Mouse (Mus musculus): ENCODE data around the gene Rbfox1.

Rbfox1 gene

GRCm38 (mm10) chr16:6212916-6213315 lies 327.8 kb downstream of the Rbfox1 start:
- DNase-seq (ENCODE audit: low spot score) = no peak

- DNase-seq (ENCODE audit: low spot score) = no peak
Measured at GRCm38 (mm10) chr16:6227449-6227848, 342.3 kb downstream of the Rbfox1 start.

DNA sequence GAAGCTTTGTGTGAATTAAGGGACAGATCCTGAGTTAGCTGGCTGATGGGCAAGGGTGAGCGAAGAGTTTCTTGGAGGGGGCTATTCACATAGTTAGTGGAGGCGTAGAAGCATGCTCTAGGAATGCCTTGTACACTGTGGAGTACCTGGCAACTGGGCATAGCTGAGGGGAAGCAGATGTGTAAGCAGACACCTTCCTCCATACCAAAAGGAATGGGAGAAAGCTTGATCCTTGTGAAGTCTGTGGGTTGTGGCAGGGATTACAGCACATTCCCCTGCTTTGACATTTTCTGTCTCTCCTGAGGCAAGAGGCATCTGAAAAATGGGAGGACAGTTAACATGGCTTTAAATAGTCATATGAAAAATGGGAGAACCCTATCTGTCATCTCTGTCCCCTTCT lies 347.8 kb downstream of the Rbfox1 start:
- no peak for DNase-seq (ENCODE audit: low spot score)

DNA sequence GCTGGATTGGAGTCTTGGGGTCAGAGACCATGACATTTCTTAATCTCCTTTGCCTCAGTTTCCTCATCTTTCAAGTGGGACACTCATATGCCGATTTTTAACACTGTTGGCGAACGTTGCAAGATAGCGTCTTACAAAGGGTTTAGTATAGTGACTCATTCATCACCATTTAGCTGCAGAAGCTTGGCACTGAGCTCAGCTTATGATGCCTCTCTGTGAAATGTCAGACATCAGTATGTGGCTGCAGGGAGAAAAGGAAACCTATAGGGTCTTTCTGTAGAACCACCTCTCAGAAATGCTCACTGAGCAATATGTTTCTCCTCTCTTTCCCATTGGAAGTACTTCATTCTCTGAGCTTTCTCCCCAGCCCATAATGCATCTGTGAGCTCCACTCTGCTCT lies 356.2 kb downstream of the Rbfox1 start:
- DNase-seq (ENCODE audit: low spot score) = no peak

GRCm38 (mm10) chr16:6242468-6242867 lies 357.3 kb downstream of the Rbfox1 start:
- no peak for DNase-seq (ENCODE audit: low spot score)

GRCm38 (mm10) chr16:6247569-6247968 lies 362.4 kb downstream of the Rbfox1 start:
- DNase-seq (ENCODE audit: low spot score) = no peak

DNA sequence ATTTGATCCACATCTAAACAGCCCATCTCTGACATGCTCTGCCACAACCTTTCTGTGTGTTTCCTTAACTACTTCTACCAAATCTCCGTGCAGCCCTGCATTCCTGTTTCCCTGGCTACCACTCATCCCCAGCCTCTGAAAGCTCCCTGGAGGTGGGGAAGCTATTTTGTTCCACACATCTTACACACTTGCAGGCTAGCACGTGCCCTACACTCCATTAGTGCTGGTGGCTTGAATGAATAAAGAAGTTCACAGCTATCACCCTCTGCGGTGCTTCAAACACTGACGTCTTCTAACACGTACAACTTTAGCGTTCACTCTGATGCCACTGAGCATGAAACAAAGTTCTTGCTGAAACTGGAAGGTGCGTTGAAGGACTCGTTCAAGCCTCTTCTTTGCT lies 379.4 kb downstream of the Rbfox1 start:
- no peak for DNase-seq (ENCODE audit: low spot score)

DNA sequence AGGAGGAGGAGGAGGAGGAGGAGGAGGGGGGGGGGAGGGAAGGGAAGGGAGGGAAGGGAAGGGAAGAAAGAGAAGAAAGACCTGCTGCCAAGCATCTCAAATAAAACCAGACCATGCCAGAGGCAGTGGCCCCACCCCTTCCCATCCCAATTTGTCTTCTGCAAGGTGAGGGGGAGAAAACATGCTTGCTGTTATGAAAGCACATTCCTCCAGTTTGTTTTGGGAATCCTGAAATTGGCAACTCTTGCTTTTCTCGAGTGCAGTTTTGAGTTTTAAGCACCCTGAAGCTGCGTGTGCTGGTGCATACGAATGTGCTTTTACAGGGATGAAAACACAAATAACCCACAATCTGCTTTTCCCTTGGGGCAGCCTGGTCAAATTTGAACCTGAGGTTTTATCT lies 380.5 kb downstream of the Rbfox1 start:
- no peak for DNase-seq (ENCODE audit: low spot score)

- DNase-seq (ENCODE audit: low spot score) = no peak
Measured at GRCm38 (mm10) chr16:6271596-6272370, 386.6 kb downstream of the Rbfox1 start.

GRCm38 (mm10) chr16:6283496-6283895 lies 398.3 kb downstream of the Rbfox1 start:
- DNase-seq (ENCODE audit: low spot score) = no peak

DNA sequence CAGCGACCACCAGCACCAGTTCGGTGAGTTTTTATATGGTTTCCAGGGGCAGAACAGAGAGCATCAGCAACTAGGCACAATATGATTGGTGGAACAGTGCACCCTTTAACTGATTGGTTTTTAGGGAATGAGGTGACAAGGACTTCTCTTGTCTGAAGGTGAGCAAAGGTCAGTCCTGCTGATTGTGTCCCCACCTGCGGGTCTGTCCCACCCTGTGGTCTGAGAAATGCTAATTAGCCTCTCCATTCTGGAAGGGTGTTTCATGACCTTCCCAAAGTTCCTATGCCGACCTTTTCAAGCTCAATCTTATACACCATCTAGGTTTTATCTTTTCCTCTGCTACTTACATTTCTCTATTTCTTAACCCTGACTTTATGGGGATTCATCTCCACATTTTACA lies 399.2 kb downstream of the Rbfox1 start:
- no peak for DNase-seq (ENCODE audit: low spot score)

DNA sequence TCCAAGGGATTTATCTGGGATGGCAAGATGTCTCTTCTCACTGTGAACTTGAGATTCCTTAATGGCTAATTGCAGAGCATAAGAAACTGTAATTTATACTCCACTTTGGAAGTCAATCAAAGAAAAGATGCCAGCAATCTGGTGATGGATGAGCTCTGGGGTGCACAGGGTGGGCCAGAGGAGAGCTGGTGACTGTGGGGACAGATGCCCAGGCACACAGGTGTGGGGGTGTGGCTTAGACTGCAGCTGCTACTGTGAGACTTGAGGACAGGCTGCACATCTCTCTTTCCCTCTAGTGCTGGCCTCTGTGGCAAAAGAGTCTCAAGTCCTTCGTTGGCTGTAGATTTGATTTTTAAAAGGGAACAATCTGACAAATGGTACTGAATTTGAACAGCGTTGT lies 402.5 kb downstream of the Rbfox1 start:
- DNase-seq (ENCODE audit: low spot score) = no peak

GRCm38 (mm10) chr16:6300112-6300511 lies 415.0 kb downstream of the Rbfox1 start:
- DNase-seq (ENCODE audit: low spot score) = no peak

GRCm38 (mm10) chr16:6303082-6303481 lies 417.9 kb downstream of the Rbfox1 start:
- DNase-seq (ENCODE audit: low spot score) = no peak

DNA sequence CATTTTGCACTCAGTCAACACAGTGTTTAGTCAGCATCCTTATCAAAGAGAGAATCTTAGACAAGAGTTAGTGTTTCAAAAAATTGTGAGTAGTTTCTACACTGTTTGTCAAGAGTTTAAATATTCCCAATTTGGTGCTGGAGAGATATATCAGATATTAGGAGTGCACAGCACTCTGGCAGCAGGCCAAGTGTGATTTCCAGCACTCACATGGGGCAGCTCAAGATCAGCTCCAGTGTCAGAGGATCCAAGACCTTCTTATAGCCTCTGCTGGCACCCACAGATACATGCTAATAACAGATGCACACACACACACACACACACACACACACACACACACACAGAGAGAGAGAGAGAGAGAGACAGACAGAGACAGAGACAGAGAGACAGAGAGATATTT lies 424.8 kb downstream of the Rbfox1 start:
- DNase-seq (ENCODE audit: low spot score) = no peak

- no peak for DNase-seq (ENCODE audit: low spot score)
Measured at GRCm38 (mm10) chr16:6310744-6311678, 425.9 kb downstream of the Rbfox1 start.

DNA sequence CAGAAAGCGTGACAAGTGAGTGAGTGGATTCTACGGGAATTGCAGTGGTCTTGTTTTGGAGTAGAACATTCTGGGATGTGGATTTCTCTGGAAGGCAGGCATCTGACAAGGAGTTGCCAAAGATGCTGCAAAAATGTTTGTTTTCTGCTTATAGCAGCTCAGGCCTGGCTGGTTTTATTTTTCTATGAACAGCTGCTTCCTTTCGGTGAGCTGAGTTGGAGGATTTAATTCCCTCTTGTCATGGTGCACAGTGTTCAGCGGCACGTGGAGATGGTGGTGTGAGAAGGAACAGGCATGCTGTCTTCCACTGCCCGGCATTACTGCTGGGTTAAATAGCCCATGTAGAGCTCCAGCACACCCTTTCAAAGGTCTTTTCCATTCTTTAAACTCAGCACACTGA lies 428.5 kb downstream of the Rbfox1 start:
- DNase-seq (ENCODE audit: low spot score) = no peak

- no peak for DNase-seq (ENCODE audit: low spot score)
Measured at GRCm38 (mm10) chr16:6324832-6325231, 439.7 kb downstream of the Rbfox1 start.

DNA sequence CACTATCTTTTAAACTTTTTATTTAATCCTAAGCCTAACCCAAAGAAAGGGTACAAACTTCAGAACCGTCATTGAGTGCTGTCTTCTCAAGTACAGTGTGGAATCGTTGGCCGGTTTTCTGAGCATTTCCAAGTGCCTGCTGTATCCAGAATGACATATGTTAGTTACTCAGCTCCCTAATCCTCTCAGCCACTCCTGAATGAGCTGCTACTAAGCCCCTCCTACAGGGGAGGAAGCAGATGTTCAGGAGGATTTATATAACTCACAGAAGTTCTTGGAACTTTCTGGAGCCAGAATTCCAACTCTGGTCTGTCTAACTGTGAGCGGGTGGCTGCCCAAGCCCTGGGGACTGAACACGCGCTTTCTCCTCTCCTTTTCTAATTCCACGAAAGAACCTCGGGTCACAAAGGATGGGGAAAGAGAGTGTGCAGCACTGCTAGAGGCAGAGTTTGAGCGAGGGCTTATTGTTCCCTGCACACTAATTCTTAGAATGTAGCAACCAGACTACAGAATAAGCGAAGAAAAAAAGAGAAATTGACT lies 446.3 kb downstream of the Rbfox1 start:
- DNase-seq (ENCODE audit: low spot score) = no peak

DNA sequence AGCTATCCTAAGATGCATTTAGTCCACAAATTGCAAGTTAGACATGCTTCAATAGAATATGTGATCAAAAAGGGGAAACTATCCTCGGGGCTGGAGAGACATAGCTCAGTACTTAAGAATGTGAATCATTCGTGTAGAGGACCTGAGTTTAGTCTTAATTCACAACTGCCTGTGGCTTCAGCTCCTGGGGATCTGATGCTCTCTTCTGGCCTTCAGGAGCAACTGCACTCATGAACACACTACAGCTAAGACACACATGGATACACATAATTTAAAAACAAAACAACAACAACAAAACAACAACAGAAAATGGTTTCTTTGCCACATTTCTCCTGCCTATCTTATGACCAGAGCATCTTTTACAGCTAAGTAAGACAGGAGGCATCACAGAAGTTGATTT lies 448.1 kb downstream of the Rbfox1 start:
- no peak for DNase-seq (ENCODE audit: low spot score)

DNA sequence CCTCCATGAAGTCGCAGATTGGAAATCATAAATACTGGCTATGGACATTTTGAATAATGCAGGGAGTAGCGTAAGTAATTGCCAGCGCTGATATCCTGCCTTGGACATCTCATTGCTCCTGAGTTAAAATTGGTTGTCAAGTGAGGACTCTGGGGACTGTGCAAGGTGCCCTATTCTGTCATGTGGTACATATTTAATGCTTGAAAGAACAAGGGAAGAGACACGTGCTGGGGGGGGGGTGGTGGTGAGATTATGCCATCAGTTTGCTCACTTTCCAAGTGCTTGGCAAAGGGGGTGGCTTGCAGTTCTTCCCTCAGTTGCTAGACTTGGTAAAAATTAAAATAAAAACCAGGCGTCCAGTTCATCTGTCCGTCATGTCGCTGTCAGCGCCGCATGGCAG lies 462.9 kb downstream of the Rbfox1 start:
- no peak for DNase-seq (ENCODE audit: low spot score)

DNA sequence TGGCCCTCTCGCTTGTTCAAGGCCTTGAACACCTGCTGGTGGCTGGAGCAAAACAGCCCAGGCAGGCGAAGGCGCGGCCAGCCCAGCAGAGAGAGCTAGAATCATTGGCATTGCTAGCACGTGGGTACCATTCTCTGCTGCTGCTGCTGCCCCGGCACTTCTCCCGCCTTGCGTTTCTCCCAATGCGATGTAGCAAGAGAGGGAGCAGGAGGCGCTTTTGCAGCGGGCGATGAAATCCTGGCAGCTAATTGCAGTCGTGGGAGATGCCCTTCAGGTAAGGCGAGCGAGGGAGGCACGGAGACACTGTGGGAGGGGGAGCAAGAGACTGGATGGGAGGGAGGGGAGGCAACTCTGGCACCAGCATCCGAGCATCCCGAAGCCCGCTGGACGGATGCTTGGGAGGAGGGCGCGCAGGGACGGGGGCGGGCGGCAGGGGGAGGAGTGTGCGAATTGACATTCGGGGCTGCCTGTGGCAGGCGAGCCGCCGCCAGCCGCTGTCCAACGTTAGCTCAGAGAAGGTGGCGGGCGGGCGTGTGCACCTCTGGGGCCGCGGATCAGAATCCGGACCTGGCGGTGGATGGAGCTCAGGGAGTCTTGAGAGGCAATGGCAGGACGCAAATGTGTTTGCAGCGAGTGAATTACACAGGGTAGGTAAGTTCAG lies 463.6 kb downstream of the Rbfox1 start:
- peak; percentile 6 for DNase-seq (ENCODE audit: low spot score)

All from yolk sac, embryonic 10.5 days (tissue).